Mouse (Mus musculus): Measurements from ENCODE around the gene Wdr82.
A peak's percentile ranks its signal among the peaks of the same experiment; 100 is the strongest.

Wdr82 gene

GRCm38 (mm10) chr9:106198962-106199458 lies 28.3 kb downstream of the Wdr82 start:
- peak; percentile 66 for DNase-seq (ENCODE audit: low spot score)

DNA sequence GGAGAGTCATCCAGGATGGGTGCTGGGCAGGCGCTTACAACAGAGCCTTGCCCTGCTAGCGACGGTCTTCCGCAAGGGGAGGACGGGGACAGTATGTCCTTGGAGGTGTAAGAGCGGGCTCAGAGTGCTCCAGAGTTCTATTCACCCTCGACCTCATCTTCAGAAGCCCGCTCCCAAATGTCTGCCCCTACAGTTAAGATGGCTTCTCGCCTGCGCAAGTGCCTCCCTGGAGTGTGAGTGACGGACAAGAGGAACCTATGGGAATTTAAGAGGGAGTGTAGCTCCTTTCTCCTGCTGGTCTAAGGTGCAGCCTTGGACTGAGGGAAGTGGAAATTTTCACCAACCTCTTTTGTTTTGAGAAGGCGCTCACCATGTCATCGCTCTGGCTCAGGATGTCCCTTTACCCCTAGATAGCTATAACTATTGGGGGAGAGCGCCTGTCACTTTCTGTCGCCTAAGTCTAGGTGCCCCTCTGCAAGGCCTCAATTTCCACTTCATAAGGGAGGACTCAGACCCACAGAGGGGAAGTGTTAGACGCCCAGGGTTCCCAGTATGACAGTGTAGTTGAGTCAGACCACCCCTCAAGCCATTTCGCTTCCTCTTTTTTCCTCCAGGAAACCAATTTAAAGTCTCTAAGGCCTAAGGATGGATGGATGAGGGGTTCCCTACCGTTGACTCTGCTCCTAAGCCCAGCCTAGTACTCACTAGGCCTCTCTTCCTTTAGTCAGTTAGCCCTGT lies 29.0 kb downstream of the Wdr82 start, which contains the start of gene Ppm1m:
Gene Ppm1m (minus strand): TSS at position 212 of the 738 bp plus-strand sequence.
- DNase-seq (ENCODE audit: low spot score) = no peak

DNA sequence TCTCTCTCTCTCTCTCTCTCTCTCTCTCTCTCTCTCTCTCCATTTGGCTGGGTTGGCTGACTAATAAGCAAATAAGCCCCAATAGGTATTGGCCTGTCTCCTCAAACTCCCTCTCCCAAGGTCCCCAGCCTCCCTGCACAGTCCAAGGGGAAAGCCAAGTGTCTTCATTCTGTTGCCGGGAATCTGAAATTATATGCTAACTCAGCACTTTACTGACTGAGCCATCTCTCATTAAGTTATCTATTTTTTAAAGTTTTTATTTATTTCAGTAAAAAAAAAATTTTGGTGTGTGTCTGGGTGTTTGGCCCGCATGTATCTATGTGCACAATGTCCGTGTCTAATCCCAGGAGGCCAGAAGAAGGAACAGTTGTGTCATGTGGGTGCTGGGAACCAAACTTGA lies 31.2 kb downstream of the Wdr82 start:
- no peak for DNase-seq (ENCODE audit: low spot score)

DNA sequence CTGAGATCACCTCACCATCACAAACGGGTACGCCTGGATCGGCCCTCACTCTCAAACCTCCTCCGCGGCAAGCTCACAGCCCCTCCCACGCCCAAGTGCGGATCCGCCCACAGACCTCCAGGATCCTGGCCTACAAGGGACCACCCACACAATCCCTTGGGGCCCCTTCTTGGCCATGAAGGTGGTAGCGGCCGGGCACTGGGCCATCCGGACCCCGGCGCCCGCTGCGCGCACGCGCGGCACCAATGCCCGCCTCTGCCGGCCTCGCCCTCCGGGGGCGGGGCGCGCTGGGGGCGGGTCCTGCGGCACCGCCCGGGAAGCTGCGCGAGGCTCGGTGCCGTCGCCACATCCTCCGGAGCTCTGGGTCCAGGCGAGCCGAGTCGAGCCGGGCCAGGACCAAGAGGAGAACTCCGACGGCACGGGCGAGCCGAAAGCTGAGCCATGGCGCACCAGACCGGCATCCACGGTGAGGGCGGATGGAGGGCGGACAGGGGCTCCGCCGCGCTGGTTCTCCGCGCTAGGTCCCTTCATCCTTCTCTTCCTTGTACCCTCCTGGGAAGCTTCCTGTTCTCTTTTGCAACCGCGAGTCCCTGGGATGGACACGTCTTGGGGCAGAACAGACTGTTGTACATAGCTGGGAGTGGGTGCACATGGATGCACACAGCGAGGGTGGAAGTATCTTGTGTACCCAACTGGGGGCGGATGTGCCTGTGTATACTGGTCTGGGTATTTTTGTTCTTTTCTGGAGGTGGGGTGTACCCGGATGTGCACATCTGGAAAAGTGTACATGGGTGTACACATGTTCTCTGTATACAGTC lies 32.3 kb downstream of the Wdr82 start, which contains the start of gene Twf2:
Gene Twf2 (plus strand): TSS at position 290 of the 818 bp plus-strand sequence.
- DNase-seq (ENCODE audit: low spot score) = peak; percentile 95

- DNase-seq (ENCODE audit: low spot score) = no peak
These were observed 33.5 kb downstream of the Wdr82 start for GRCm38 (mm10) chr9:106203990-106204851.

- no peak for DNase-seq (ENCODE audit: low spot score)
These were observed 35.1 kb downstream of the Wdr82 start for GRCm38 (mm10) chr9:106205713-106206290.

DNA sequence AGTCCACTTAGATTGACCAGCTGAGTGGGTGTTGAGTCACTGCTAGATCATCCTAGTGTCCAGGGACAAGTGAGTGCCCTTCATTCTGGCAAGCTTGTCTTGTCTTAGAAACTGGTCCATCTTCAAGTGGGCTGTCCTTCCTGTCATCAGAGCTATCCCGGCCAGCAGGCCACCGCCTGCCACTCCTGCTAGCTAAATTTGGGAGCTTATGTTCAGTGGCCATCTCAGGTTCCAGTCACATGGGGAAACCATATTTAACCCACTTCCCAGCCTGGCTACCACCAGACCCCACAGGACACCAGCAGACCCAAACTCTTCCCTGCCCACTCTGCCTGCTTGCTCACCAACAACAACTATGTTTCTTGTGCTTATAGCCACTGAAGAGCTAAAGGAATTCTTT lies 35.8 kb downstream of the Wdr82 start:
- DNase-seq (ENCODE audit: low spot score) = no peak

DNA sequence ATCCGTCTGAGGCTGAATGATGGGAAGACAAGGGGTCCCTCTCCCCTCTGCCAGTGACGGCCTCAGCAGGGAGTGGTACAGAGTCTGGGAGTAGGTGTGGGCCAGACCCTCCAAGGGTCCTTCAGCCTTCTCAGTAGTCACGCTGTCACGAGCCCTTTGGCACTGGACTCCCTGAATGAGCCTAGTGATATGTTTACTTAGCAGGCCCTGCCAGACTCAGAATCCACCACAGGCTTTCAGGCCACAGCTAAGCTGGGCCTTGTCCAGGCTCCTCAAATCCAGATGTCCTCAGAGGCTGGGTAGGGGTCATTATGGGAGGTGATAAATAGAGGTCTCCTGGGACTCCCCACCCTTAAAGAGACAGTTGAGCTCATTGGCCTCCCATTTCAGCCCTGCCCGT lies 37.5 kb downstream of the Wdr82 start:
- no peak for DNase-seq (ENCODE audit: low spot score)

- no peak for DNase-seq (ENCODE audit: low spot score)
These were observed 39.2 kb downstream of the Wdr82 start for GRCm38 (mm10) chr9:106209954-106210353.

DNA sequence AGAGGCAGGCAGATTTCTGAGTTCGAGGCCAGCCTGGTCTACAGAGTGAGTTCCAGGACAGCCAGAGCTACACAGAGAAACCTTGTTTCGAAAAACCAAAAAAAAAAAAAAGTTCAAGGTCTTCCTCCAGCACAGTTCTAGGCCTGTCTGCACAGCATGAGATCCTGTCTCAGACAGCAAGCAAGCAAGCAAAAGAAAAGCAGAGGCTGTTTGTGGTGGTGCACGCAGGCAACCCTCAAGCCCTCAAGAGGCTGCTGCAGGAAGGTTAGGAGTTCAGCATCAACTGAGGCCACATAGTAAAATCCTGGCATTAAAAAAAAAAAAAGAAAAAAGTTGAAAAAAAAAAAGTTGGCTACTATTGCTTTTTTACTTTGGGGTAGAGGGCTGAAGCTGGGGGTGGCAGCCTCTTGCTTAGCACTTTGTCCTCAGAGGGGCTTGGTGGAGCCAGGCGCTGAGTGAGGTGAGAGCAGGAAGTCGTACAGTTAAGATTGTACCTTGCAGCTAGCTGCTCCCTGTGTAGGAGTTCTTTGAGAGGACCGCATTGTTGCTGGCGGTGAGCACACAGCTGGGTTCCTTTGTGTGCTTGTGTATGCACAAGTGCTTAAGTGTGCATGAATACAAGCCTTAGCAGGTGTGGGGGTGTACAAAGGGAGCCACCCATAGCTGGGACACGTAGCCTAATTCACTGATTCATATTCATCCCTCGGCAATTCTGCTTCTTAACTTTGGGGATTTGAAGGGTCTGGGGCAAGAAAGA lies 40.3 kb downstream of the Wdr82 start:
- no peak for DNase-seq (ENCODE audit: low spot score)

- DNase-seq (ENCODE audit: low spot score) = peak; percentile 89
These were observed 41.2 kb downstream of the Wdr82 start for GRCm38 (mm10) chr9:106211680-106212593.

GRCm38 (mm10) chr9:106212594-106212981 lies 41.9 kb downstream of the Wdr82 start:
- no peak for DNase-seq (ENCODE audit: low spot score)

DNA sequence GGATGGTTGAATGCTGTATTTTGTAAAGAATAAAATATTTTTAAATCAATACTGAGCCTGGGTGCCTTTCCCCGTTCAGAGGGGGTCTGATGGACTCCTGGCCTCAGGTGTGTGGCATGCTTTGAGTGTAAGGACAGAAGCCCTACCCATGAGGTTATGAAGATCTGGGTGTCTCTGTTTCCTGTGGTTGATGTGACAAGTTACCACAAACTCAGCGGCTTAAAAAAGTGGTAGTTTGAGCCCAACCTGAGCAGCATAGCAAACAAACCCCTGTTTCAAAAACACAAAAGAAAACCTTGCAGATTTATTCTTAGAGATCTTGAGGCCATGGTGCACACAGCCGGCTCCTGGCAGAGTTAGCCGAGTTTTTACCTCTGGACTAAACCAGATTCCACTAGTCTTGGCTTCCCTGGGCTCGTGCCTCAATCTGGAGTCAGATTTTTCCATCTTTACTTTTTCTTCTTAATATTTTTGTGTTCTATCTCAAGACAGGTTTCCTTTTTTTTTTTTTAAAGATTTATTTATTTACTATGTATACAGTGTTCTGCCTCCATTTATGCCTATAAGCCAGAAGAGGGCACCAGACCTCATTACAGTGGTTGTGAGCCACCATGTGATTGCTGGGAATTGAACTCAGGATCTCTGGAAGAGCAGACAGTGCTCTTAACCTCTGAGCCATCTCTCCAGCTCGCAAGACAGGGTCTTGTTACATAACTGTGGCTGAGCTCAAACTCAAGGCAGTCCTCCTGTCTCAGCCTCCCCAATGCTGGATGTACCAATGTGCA lies 44.8 kb downstream of the Wdr82 start:
- no peak for DNase-seq (ENCODE audit: low spot score)

GRCm38 (mm10) chr9:106216971-106217370 lies 46.2 kb downstream of the Wdr82 start:
- DNase-seq (ENCODE audit: low spot score) = no peak

DNA sequence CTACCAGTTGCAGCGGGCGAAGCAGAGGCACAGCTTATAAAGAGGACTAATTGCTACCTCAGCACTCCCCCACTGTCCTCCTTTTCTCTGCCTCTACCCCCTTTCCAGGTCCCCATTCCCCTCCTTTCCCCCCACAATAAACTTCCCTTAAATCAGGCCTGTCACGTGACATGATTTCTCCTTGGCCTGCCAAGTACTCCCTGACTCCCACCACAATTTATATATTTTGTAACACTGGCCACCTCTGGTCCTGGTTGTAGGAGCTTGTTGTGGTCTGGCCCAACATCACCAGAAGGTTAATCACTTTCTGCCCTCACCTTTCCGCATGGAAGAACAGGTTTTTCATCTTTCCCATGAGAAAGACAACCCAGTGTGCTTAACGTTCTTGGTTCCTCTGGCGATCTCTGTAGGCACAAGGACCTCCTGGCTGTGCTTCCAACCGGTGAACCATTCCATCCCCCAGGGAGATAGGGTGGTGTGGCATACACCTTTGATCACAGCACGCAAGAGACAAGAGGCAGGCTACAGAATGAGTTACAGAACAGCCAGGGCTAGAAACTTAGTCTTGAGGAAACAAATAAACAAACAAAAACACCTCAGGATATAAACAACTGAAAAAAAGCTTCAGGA lies 50.3 kb downstream of the Wdr82 start:
- no peak for DNase-seq (ENCODE audit: low spot score)

- DNase-seq (ENCODE audit: low spot score) = no peak
These were observed 51.6 kb downstream of the Wdr82 start, which contains the start of gene Tlr9 for GRCm38 (mm10) chr9:106222261-106222851. TSS of gene Tlr9 (plus strand) at chr9:106222598.

- DNase-seq (ENCODE audit: low spot score) = no peak
These were observed 52.3 kb downstream of the Wdr82 start for GRCm38 (mm10) chr9:106222994-106223393.
